Comparison of ENCODE assay signal across 19 mouse cellular contexts in the genomic region with DNA sequence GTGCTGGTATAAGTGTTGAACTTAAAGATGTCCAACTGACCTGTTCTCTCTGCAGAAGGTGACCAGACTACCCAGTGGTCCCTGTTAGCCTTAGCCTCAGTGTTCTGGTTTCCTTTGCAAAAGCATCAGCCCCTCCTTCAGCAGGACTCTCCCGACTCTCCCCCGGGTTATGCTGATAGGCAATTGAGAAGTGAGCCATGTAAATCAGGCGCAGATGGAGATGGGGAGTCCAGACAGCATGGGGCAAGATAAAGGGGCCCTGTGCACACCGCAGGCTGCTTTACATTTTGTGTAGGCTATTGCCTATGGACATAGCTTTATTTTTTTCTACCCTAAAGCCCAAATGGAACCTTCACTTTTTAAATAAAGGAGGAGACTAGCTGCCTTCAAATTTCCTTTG.
"Had no signal": no experiment of that assay in that cellular context is flagged by ENCODE, and none has a peak within 500 bp of the region (broad histone marks: within the 10 kb centered on the region; RNA-seq: fewer than 3 reads in every experiment).

No protein-coding gene starts in this region.

- H3K27ac ChIP-seq: kidney, postnatal 0 days; layer of hippocampus, adult 2 months; left cerebral cortex, adult 2 months; liver, embryonic 13.5 days; stomach, postnatal 0 days had no signal

- H3K4me3 ChIP-seq: layer of hippocampus, adult 2 months; left cerebral cortex, adult 2 months; liver, embryonic 13.5 days had no signal

- H3K9me3 ChIP-seq: liver, embryonic 13.5 days had no signal

- H3K4me2 ChIP-seq: liver, embryonic 13.5 days; midbrain, embryonic 11.5 days had no signal

- H3K4me1 ChIP-seq: liver, embryonic 13.5 days had no signal

- H3K27me3 ChIP-seq: liver, embryonic 13.5 days had no signal

- H3K36me3 ChIP-seq: liver, embryonic 13.5 days had no signal

- DNase-seq: kidney, postnatal 25 days; layer of hippocampus, adult 9-11 months; layer of hippocampus, postnatal 36 days; liver, embryonic 13.5 days; lung, adult 2 months; lung, postnatal 14 days; lung, postnatal 4 days; midbrain, embryonic 14.5 days; right cerebral cortex, adult 18-20 months; right cerebral cortex, postnatal 14 days; right cerebral cortex, postnatal 4 days; thymus, adult 2 months; thymus, postnatal 14 days; thymus, postnatal 4 days had no signal

- H3K9ac ChIP-seq: liver, embryonic 13.5 days had no signal
